Comparison of ENCODE assay signal across 27 mouse cellular contexts in genomic region chr2:167612122-167612521, GRCm38 (mm10). TPM values are rescaled to one million over a fixed set of nuclear protein-coding genes. Genes with fewer than 3 reads are reported as not detected.
"Had no signal": no experiment of that assay in that cellular context is flagged by ENCODE, and none has a peak within 500 bp of the region (broad histone marks: within the 10 kb centered on the region; RNA-seq: fewer than 3 reads in every experiment).

No protein-coding gene starts in this region.

- H3K9ac ChIP-seq: heart, embryonic 13.5 days; heart, embryonic 15.5 days; hindbrain, embryonic 13.5 days; hindbrain, embryonic 15.5 days; kidney, embryonic 15.5 days; limb, embryonic 12.5 days; liver, embryonic 14.5 days had no signal

- H3K4me1 ChIP-seq: hindbrain, embryonic 13.5 days; hindbrain, embryonic 15.5 days; kidney, embryonic 15.5 days; limb, embryonic 10.5 days; limb, embryonic 12.5 days had no signal

- ATAC-seq: hindbrain, postnatal 0 days had no signal

- H3K27ac ChIP-seq: heart, adult 2 months; heart, embryonic 13.5 days; heart, embryonic 15.5 days; hindbrain, embryonic 13.5 days; hindbrain, embryonic 15.5 days; hindbrain, postnatal 0 days; kidney, embryonic 15.5 days; kidney, postnatal 0 days; limb, embryonic 10.5 days; limb, embryonic 12.5 days; liver, embryonic 14.5 days had no signal

- H3K9me3 ChIP-seq: heart, embryonic 13.5 days; heart, embryonic 15.5 days; hindbrain, embryonic 13.5 days; hindbrain, embryonic 15.5 days; kidney, embryonic 15.5 days; limb, embryonic 10.5 days had no signal

- H3K4me2 ChIP-seq: heart, embryonic 11.5 days; heart, embryonic 13.5 days; heart, embryonic 15.5 days; hindbrain, embryonic 13.5 days; hindbrain, embryonic 15.5 days; kidney, embryonic 15.5 days; limb, embryonic 12.5 days; liver, embryonic 11.5 days had no signal

- H3K27me3 ChIP-seq: heart, embryonic 13.5 days; heart, embryonic 15.5 days; hindbrain, embryonic 13.5 days; hindbrain, embryonic 15.5 days; kidney, embryonic 15.5 days; limb, embryonic 12.5 days had no signal

- DNase-seq: gastrocnemius, postnatal 36 days; heart, adult 2 months; heart, postnatal 14 days; heart, postnatal 36 days; kidney, adult 11 months; kidney, adult 2 months; kidney, adult 9 months; kidney, postnatal 14 days; kidney, postnatal 36 days; layer of hippocampus, adult 9-11 months; layer of hippocampus, postnatal 36 days; liver had no signal

- H3K4me3 ChIP-seq: heart, adult 2 months; heart, embryonic 13.5 days; heart, embryonic 15.5 days; hindbrain, embryonic 13.5 days; hindbrain, embryonic 15.5 days; kidney, embryonic 15.5 days; limb, embryonic 10.5 days; limb, embryonic 12.5 days had no signal

RNA-seq across cellular contexts. Expression of gene Gm20431, which starts 49.2 kb away (rescaled TPM):
- total RNA-seq: hematopoietic stem cell, adult 5-6 weeks had no signal
- polyA plus RNA-seq: large intestine, adult 2 months; liver, embryonic 16.5 days had no signal
